Mouse (Mus musculus) NIH3T3 (cell line): ENCODE data around the gene Slc51b.

ENCODE experiments used
- DNase-seq: peaks from one replicate; pipeline ENCODE4 v3.0.0-alpha.2; 2012; ENCODE audit warnings: low read depth

Gene Slc51b

DNA sequence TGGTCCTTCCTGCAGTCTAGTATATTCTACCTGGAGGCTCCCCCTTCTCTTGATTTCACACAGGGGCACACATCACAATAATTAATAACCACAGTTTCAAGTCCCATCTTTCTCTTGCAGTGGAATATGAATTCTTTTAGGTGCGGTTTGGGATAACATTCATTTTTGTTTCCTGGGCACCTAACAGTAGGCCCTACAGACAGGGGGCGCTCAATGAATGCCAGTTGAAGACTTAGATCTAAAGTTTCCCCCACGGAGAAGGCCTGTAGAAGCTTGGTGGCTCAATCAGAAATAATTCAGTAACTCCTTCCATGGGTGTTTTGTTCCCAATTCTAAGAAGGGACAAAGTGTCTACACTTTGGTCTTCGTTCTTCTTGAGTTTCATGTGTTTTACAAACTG, 50.3 kb downstream of the Slc51b start:
- peak; percentile 58 for DNase-seq

DNA sequence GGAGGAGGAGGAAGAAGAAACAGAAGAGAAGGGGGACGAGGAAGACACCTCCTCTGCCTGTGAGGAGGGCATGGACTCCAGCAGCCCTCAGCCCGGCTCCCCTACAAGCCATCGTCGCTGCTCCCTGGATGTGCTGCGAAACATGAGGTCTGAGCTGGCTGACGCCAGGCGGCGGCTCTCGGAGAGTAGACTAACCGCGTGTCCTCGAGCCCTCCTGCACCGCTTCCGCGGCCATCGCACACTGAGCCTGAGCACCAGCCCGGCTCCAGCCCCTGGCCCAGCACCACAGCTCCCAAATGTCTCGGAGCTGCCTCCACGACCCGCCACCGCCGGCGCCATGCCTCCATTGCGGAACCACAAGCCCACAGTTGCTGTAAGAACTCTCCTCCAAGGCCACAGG, 51.0 kb downstream of the Slc51b start:
- no peak for DNase-seq

DNA sequence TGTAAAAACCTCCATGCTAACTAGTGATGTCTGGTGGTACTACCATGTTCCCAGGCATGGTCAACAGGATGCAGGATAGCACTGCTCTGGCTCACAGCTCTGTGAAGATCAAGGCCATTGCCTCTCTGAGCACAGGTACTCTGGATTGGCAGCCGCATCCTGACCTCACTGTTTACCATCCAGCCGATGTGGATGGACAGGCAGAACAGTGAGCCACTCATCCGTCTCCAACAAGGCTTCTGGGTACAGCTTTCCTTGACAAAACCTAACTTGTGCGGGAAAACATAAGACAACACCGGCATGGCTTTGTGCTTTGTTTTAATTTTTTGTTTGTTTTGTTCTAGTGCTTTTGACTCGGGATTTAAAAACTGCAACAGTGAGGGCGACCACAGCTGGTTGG, 57.0 kb downstream of the Slc51b start:
- DNase-seq = no peak

DNA sequence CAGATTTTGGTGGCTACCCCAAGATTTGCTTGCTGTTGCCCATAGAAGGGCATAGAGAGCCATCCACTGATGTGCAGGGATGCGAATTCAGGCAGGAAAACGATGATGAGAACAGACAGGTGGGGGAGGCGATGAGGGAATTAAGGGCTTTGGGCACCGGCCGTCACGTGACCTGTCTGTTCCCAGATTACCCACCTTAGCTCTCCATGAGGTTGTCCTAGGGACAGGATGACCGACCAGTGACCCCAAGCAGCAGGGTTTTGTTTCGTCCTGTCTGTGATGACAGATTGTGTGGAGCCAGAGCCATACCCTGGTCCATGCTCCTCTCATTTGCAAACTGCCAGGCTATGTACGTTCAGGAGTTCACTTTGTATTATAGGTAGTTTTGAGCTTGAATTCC, 59.1 kb downstream of the Slc51b start:
- no peak for DNase-seq
